Mouse (Mus musculus) limb, embryonic 12.5 days (tissue): Measurements from ENCODE around the gene Pdgfb. TPM values are rescaled to one million over a fixed set of nuclear protein-coding genes. Genes with fewer than 3 reads are reported as not detected.

ENCODE experiments used
- ATAC-seq: fragments of 200-750 bp; cut with Nextera tagmentation; 2 replicates; pipeline ENCODE4 v1.8.0; 2017; ENCODE audit warnings: low read depth, moderate TSS enrichment; ENCODE audit not compliant: insufficient number of reproducible peaks, insufficient read depth, low FRiP score, low TSS enrichment
- H3K27ac ChIP-seq: fragments of 300-500 bp; sonication (generic); 2 replicates; pipeline ENCODE4 v1.5.1; 2016; ENCODE audit warnings: mild to moderate bottlenecking, moderate library complexity
- H3K27me3 ChIP-seq: fragments of 300-500 bp; sonication (generic); 2 replicates; pipeline ENCODE4 v1.6.1; 2016; ENCODE audit warnings: mild to moderate bottlenecking, moderate library complexity
- H3K36me3 ChIP-seq: fragments of 300-500 bp; sonication (generic); 2 replicates; pipeline ENCODE4 v1.6.1; 2016; ENCODE audit warnings: mild to moderate bottlenecking, moderate library complexity
- H3K4me1 ChIP-seq: fragments of 300-500 bp; sonication (generic); replicated peaks from 2 replicates; pipeline ENCODE4 v1.6.1; 2016
- H3K4me2 ChIP-seq: fragments of 300-500 bp; sonication (generic); 2 replicates; pipeline ENCODE4 v1.6.1; 2016; ENCODE audit warnings: mild to moderate bottlenecking, moderate library complexity
- H3K4me3 ChIP-seq: fragments of 300-500 bp; sonication (generic); replicated peaks from 2 replicates; pipeline ENCODE4 v1.5.1; 2016; ENCODE audit warnings: mild to moderate bottlenecking
- H3K9ac ChIP-seq: fragments of 300-500 bp; sonication (generic); replicated peaks from 2 replicates; pipeline ENCODE4 v1.6.1; 2016; ENCODE audit warnings: mild to moderate bottlenecking, moderate library complexity
- H3K9me3 ChIP-seq: fragments of 300-500 bp; sonication (generic); 2 replicates; pipeline ENCODE4 v1.6.1; 2016; ENCODE audit warnings: mild to moderate bottlenecking, moderate library complexity
- WGBS: fragments of 180-500 bp; shearing (Covaris S2); methylation state at CpG from one replicate; pipeline ENCODE4 v1.1.7; 2016; 5-methylcytosine and 5-hydroxymethylcytosine counted together
- polyA plus RNA-seq: library from polyadenylated mRNA; unstranded; fragments of >200 nt; fragmentation: Nextera tagmentation; extraction: Ambion mirVana; gene quantifications from 2 replicates; pipeline ENCODE4 v1.2.1, GENCODE M21; 2016

The Pdgfb gene
- 2.5 and 2.8 TPM in 2 replicates for polyA plus RNA-seq

GRCm38 (mm10) chr15:80014321-80015210, at the start of gene Pdgfb:
Gene Pdgfb (minus strand): TSS chr15:80014977.
- no peaks in the 10 kb centered on the region for H3K9me3 ChIP-seq
- under 1% methylated on average over 60 of the region's 60 CpGs for WGBS
- peaks cover 43% of the 10 kb centered on the region for H3K4me1 ChIP-seq
- no peaks in the 10 kb centered on the region for H3K36me3 ChIP-seq
- peak within 1 kb of the TSS; percentile 99 for H3K4me2 ChIP-seq
- no peak within 1 kb of the TSS for H3K27ac ChIP-seq
- peak within 1 kb of the TSS; percentile 66 for H3K4me3 ChIP-seq
- H3K27me3 ChIP-seq = peaks cover 91% of the 10 kb centered on the region
- peak within 1 kb of the TSS; percentile 67 for H3K9ac ChIP-seq
- ATAC-seq = no peak

DNA sequence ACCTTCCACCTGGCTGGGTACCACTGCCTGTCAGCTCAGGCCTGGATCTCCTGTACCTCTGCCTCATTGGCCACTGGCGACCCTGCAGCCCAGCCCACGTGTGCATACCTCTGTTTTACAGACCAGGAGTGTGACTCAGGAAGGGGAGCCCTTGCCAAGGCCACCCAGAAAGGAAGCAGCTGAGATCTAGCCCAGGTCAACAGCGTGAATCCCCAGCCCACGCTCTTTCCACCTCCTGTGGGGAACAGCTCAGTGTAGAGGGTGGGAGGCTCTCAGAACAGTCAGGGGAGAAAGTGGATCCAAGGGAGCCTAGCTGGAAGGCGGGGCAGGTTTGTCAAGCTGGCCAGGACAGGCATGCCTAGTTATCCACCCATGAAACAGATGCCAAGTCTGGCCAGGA, 48.0 kb upstream of the Pdgfb start:
- H3K27me3 ChIP-seq = no peaks in the 10 kb centered on the region; the same call in 1 of the 2 replicates
- peaks cover 22% of the 10 kb centered on the region for H3K4me1 ChIP-seq
- no peaks in the 10 kb centered on the region for H3K36me3 ChIP-seq
- no peak for ATAC-seq
- WGBS = 32% methylated on average over 5 of the region's 5 CpGs
- no peak overlapping the region for H3K4me2 ChIP-seq
- H3K4me3 ChIP-seq = no peak overlapping the region
- no peak overlapping the region for H3K9ac ChIP-seq
- 0 out of 2 replicates have a peak, but pooled peaks cover 2% of the 10 kb centered on the region for H3K9me3 ChIP-seq
- no peak overlapping the region for H3K27ac ChIP-seq

- H3K27ac ChIP-seq = no peak overlapping the region
These were observed 47.6 kb upstream of the Pdgfb start for GRCm38 (mm10) chr15:80062339-80062738.

DNA sequence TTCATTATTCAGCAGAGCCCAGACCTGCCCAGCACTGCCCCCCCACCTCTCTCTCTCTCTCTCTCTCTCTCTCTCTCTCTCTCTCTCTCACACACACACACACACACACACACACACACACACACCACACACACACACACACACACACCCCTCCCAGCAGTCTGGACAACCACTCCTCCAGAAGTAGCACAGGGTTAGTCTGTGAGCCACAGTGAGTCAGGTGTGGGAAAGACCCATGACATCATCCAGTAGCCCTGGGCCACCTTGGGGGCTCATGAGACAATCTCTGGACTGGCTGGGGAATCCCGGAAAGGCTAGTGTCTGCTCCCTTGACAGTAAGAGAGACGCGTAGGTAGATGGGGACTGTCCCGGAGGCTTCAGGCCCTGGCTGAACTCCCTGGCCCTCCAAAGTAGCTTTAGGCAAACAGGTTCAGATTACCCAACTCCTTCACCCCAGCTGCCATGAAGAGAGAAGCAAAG, 46.3 kb upstream of the Pdgfb start:
- no peaks in the 10 kb centered on the region; the same call in 1 of the 2 replicates for H3K27me3 ChIP-seq
- no peak overlapping the region for H3K4me3 ChIP-seq
- WGBS = 93% methylated on average over 4 of the region's 4 CpGs
- no peaks in the 10 kb centered on the region for H3K36me3 ChIP-seq
- H3K9me3 ChIP-seq = 0 out of 2 replicates have a peak, but pooled peaks cover 2% of the 10 kb centered on the region
- ATAC-seq = no peak
- H3K4me2 ChIP-seq = no peak overlapping the region
- H3K9ac ChIP-seq = no peak overlapping the region
- H3K4me1 ChIP-seq = peaks cover 17% of the 10 kb centered on the region
- no peak overlapping the region for H3K27ac ChIP-seq

More at GRCm38 (mm10) chr15:80062339-80062738, 47.6 kb upstream of the Pdgfb start:
- peaks cover 19% of the 10 kb centered on the region for H3K4me1 ChIP-seq
- H3K36me3 ChIP-seq = no peaks in the 10 kb centered on the region
- no peaks in the 10 kb centered on the region; the same call in 1 of the 2 replicates for H3K27me3 ChIP-seq
- no peak for ATAC-seq
- WGBS = 73% methylated on average over 7 of the region's 9 CpGs
- H3K9me3 ChIP-seq = 0 out of 2 replicates have a peak, but pooled peaks cover 2% of the 10 kb centered on the region
- no peak overlapping the region for H3K4me2 ChIP-seq
- H3K9ac ChIP-seq = no peak overlapping the region
- no peak overlapping the region for H3K4me3 ChIP-seq

GRCm38 (mm10) chr15:80060356-80061070, 45.7 kb upstream of the Pdgfb start:
- H3K9ac ChIP-seq = no peak overlapping the region
- H3K36me3 ChIP-seq = no peaks in the 10 kb centered on the region
- no peak overlapping the region for H3K4me3 ChIP-seq
- WGBS = 91% methylated on average over 8 of the region's 8 CpGs
- peaks cover 20% of the 10 kb centered on the region for H3K4me1 ChIP-seq
- 0 out of 2 replicates have a peak, but pooled peaks cover 2% of the 10 kb centered on the region for H3K9me3 ChIP-seq
- H3K27ac ChIP-seq = no peak overlapping the region
- no peaks in the 10 kb centered on the region; the same call in 1 of the 2 replicates for H3K27me3 ChIP-seq
- ATAC-seq = no peak; the same call in 1 of the 2 replicates
- H3K4me2 ChIP-seq = no peak overlapping the region

DNA sequence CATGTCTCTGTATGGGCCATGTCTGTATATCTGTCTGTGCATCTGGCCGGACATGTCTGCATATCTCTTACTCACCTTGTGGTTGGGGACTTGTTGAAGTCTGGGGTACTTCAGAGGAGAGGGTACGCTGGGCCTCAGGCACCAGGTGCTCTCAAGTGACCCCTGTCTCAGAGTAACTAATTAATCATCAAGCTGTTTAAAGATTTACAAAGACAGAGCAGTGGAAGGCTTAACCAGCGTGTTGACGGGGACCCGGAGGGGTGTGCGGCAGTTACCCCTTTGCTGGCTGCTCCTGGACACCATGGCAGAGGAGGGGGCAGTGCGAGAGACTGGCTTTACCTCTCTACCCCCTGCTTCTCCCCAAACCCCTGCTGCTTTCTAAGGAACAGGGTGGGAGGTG, 44.8 kb upstream of the Pdgfb start:
- ATAC-seq = no peak
- Histone ChIP-seq H3K4me1 (peaks cover 15% of the 10 kb centered on the region), H3K4me2 (no peak overlapping the region), H3K9me3 (0 out of 2 replicates have a peak, but pooled peaks cover 2% of the 10 kb centered on the region), H3K36me3 (no peaks in the 10 kb centered on the region), H3K27ac (no peak overlapping the region), H3K9ac (no peak overlapping the region), H3K4me3 (no peak overlapping the region), H3K27me3 (no peaks in the 10 kb centered on the region; the same call in 1 of the 2 replicates)
- 61% methylated on average over 7 of the region's 7 CpGs for WGBS

DNA sequence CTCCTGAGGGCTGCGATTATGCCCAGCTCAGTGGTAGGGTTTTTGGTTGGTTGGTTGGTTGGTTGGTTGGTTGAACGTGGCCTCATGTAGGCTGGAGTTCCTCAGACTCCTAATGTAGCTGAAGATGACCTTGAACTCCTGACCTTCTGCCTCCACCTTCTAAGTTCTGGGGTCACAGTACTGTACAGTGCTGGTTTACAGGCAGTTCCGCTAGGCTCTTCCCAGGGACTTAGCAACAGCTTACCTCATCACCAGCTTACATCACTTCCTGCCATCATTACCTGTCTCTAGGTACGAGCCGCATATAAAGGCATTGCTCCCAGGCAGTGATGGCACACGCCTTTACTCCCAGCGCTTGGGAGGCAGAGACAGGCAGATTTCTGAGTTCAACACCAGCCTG, 43.4 kb upstream of the Pdgfb start:
- Histone ChIP-seq H3K27me3 (no peaks in the 10 kb centered on the region), H3K9ac (no peak overlapping the region)
- 85% methylated on average over 7 of the region's 7 CpGs for WGBS

DNA sequence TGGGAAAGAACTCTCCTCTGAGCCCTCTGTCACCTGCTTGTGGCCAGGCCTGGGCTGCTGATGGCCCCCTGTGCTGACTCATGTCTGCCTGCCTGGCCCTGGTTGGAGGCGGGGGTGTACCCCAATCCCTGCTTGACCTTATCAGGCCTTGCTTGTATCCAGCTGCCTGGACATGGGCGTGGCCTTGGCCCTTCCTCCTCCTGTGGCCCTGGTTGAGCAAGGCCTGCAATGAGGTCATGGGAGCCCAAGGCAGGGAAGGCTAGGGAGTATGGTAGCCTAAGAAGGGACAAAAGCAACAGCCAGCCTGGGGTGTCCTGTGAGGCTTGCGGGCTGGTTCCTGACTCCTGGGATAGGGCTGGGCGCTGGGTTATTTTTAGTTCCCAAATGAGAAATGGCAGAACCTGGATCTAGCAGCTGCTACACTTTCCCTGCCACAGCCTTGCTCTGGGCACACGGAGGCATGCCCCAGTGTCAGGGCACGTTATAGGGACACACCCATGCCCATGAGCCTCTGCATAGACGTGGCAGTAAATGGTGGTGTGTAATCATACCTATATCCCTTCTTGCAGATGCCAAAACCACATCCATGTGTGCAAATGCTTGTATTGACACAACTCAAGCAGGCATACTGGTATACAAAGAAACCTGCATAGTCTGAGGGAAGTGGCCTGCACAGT, 39.4 kb upstream of the Pdgfb start:
- no peak for ATAC-seq
- Histone ChIP-seq H3K9ac (no peak overlapping the region), H3K4me1 (peaks cover 27% of the 10 kb centered on the region), H3K27me3 (no peaks in the 10 kb centered on the region), H3K9me3 (no peaks in the 10 kb centered on the region), H3K27ac (no peak overlapping the region), H3K4me3 (no peak overlapping the region), H3K36me3 (no peaks in the 10 kb centered on the region), H3K4me2 (no peak overlapping the region)
- WGBS = 86% methylated on average over 7 of the region's 7 CpGs

More for the DNA sequence above, 43.4 kb upstream of the Pdgfb start:
- Histone ChIP-seq H3K36me3 (no peaks in the 10 kb centered on the region), H3K4me3 (no peak overlapping the region), H3K9me3 (0 out of 2 replicates have a peak, but pooled peaks cover 2% of the 10 kb centered on the region), H3K27ac (no peak overlapping the region), H3K4me2 (no peak overlapping the region), H3K4me1 (peaks cover 15% of the 10 kb centered on the region)
- ATAC-seq = no peak

- Histone ChIP-seq H3K9ac (no peak overlapping the region), H3K9me3 (no peaks in the 10 kb centered on the region), H3K36me3 (no peaks in the 10 kb centered on the region), H3K27ac (no peak overlapping the region), H3K4me2 (no peak overlapping the region), H3K4me1 (peaks cover 27% of the 10 kb centered on the region), H3K27me3 (no peaks in the 10 kb centered on the region), H3K4me3 (no peak overlapping the region)
- WGBS = 81% methylated on average over 8 of the region's 8 CpGs
- ATAC-seq = no peak
These were observed 38.7 kb upstream of the Pdgfb start for GRCm38 (mm10) chr15:80053381-80054033.

DNA sequence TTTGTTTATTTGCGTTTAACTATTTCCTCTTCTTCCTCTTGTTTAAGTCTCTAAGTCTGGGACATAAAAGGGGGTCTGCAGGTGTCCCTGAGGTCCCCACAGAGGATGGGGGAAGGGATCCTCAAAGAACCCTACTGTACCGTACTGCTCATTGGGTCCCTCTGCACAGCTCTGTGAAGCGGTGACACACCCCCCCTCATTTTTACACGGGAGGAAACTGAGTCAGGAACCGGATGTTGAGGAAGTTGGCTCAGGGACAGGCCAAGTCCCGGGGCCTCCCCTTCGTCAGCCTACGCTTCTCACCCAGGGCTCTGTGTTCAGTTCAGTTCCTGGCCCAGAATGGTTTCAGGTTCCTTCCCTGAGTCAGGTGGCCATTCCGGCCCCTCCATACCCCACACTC, 37.0 kb upstream of the Pdgfb start:
- H3K4me3 ChIP-seq = no peak overlapping the region
- no peaks in the 10 kb centered on the region for H3K9me3 ChIP-seq
- no peaks in the 10 kb centered on the region for H3K27me3 ChIP-seq
- H3K27ac ChIP-seq = 0 out of 2 replicates have a peak overlapping the region, but pooled peaks have one; percentile 29
- no peak for ATAC-seq
- no peak overlapping the region for H3K4me2 ChIP-seq
- WGBS = 67% methylated on average over 9 of the region's 9 CpGs
- H3K9ac ChIP-seq = 0 out of 2 replicates have a peak overlapping the region, but pooled peaks have one; percentile 31
- no peaks in the 10 kb centered on the region for H3K36me3 ChIP-seq
- H3K4me1 ChIP-seq = peaks cover 27% of the 10 kb centered on the region
